Mouse (Mus musculus): ENCODE data around the gene Rundc3a. TPM values are rescaled to one million over a fixed set of nuclear protein-coding genes. Genes with fewer than 3 reads are reported as not detected.
"Not testable (repeated sequence)": the region's sequence is repeated elsewhere in the genome, so short reads cannot be mapped to it uniquely, and the experiment has no call there.

Gene Rundc3a
- polyA plus RNA-seq, 1 experiment from 2014 or later: 0.72 TPM

DNA sequence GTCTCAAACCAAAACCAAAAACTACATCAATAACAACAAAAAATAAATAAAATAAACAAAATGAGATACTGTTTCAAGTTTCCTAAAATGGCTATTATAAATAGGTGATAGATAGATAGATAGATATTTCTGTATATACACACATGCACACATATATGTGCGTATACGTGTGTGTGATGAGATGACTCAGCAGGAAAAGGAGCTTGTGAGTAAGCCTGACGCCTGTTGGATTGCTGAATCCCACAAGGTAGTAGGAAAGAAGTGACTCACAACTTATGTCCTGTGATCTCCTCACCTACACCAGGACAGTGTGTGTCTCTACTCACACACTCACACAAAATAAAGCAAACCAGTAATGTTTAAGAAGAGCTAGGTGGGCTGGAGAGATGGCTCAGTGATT lies 10.4 kb upstream of the Rundc3a start:
- no peaks in the 10 kb centered on the region for H3K4me1 ChIP-seq (ENCODE audit: control insufficient read depth, insufficient read depth, low read length)
- peaks cover 8% of the 10 kb centered on the region; the same call in 1 of the 2 replicates for H3K9me3 ChIP-seq (replicated peaks; ENCODE audit: control insufficient read depth, low read length)
- H3K36me3 ChIP-seq (ENCODE audit: control insufficient read depth, insufficient read depth): no peaks in the 10 kb centered on the region
- H3K27me3 ChIP-seq (ENCODE audit: control insufficient read depth, insufficient read depth, low read length): no peaks in the 10 kb centered on the region
- no peak for ATAC-seq (replicated peaks; ENCODE audit: extremely low read depth, insufficient read depth, low FRiP score)
- H3K4me3 ChIP-seq (ENCODE audit: low read length): no peak overlapping the region
- H3K9ac ChIP-seq (ENCODE audit: low read length): no peak overlapping the region
- 78% methylated on average over 3 of the region's 3 CpGs for WGBS
- H3K27ac ChIP-seq (ENCODE audit: low read length): no peak overlapping the region
- H3K4me2 ChIP-seq (ENCODE audit: low read depth, low read length): no peak overlapping the region

DNA sequence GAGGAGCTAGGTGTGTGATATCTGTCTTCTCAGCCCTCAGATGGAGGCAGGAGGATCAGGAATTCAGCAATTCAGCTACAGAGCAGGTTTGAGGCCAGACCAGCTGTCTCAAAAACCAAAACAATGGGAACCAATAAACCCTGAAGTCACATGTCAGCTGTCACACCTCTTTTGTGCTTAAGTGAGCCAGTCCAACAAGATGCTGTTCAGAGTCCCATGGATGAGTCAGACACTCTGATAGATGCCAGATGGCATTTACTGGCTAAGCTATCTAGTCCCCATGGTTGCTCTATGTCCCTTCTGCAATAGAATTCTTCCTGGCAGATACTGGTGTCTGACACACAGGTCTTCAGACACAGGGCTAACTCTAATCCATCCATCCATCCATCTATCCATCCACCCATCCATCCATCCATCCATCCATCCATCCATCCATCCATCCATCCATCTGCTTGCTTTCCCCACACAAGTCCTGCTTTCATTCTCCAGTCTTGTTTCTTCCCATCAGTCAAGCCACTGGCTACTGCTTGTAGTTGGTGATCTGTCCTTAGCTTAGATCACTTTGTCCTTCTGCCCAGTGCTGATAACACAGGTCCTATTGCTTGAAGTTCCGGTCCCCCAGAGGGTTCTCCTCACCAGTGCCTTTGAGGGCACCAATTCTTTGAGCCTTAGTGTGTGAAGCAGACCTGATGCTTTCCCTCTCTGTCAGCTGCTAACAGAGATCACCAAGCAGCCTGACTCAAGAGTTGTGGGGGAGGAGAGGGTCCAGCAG lies 9.7 kb upstream of the Rundc3a start:
- Histone ChIP-seq H3K4me1 (ENCODE audit: control insufficient read depth, insufficient read depth, low read length) (no peaks in the 10 kb centered on the region), H3K36me3 (ENCODE audit: control insufficient read depth, insufficient read depth) (no peaks in the 10 kb centered on the region), H3K27ac (ENCODE audit: low read length) (no peak overlapping the region), H3K4me2 (ENCODE audit: low read depth, low read length) (no peak overlapping the region), H3K4me3 (ENCODE audit: low read length) (no peak overlapping the region), H3K9ac (ENCODE audit: low read length) (no peak overlapping the region), H3K27me3 (ENCODE audit: control insufficient read depth, insufficient read depth, low read length) (no peaks in the 10 kb centered on the region), H3K9me3 (replicated peaks; ENCODE audit: control insufficient read depth, low read length) (peaks cover 8% of the 10 kb centered on the region; the same call in 1 of the 2 replicates)
- 53% methylated on average over 1 of the region's 1 CpGs for WGBS
- no peak for ATAC-seq (replicated peaks; ENCODE audit: extremely low read depth, insufficient read depth, low FRiP score)

DNA sequence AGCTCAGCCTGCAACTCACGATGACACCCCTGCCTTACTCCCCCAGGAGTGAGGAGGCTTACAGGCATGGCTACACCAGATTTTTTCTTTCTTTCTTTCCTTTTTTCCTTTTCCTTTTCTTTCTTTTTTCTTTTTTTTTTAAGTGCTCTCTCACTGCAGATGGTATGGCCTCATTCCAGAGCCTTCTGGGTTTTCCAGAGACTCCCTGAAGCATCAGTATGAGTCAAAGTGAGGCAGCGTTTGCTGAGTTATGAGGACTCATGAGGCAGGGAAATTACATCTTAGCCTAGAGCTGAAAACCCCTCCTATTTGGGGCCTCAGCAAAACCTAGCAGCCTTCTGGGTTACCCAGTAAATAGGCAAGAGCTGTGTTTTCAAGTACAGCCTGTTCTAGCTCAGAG lies 8.8 kb upstream of the Rundc3a start:
- no peaks in the 10 kb centered on the region for H3K36me3 ChIP-seq (ENCODE audit: control insufficient read depth, insufficient read depth)
- H3K9ac ChIP-seq (ENCODE audit: low read length): no peak overlapping the region
- H3K4me2 ChIP-seq (ENCODE audit: low read depth, low read length): no peak overlapping the region
- WGBS: 53% methylated on average over 2 of the region's 2 CpGs
- H3K4me3 ChIP-seq (ENCODE audit: low read length): no peak overlapping the region
- H3K27ac ChIP-seq (ENCODE audit: low read length): no peak overlapping the region
- H3K9me3 ChIP-seq (replicated peaks; ENCODE audit: control insufficient read depth, low read length): no peaks in the 10 kb centered on the region
- H3K27me3 ChIP-seq (ENCODE audit: control insufficient read depth, insufficient read depth, low read length): no peaks in the 10 kb centered on the region
- H3K4me1 ChIP-seq (ENCODE audit: control insufficient read depth, insufficient read depth, low read length): no peaks in the 10 kb centered on the region
- ATAC-seq (replicated peaks; ENCODE audit: extremely low read depth, insufficient read depth, low FRiP score): no peak

DNA sequence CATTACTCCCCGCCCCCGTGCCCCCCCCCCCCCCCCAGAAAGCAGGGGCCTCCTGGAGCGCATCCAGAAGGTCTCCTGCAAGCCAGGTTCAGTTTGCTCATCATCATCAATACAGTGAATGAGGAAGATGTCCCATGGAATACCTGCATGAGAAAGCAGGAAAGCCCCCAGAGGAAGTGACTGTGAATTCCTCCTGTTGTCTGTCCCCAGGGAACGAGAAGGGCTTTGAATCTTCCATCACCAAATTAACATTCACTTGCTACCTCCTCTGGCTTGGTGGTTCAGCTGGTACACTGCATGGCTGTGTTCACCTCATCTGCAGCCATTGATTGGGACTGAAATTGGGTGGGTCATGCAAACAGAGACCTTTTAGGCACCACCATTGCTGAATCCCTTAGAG lies 8.1 kb upstream of the Rundc3a start:
- Histone ChIP-seq H3K27me3 (ENCODE audit: control insufficient read depth, insufficient read depth, low read length) (no peaks in the 10 kb centered on the region), H3K9me3 (replicated peaks; ENCODE audit: control insufficient read depth, low read length) (no peaks in the 10 kb centered on the region), H3K9ac (ENCODE audit: low read length) (no peak overlapping the region), H3K36me3 (ENCODE audit: control insufficient read depth, insufficient read depth) (no peaks in the 10 kb centered on the region), H3K4me3 (ENCODE audit: low read length) (no peak overlapping the region), H3K4me1 (ENCODE audit: control insufficient read depth, insufficient read depth, low read length) (no peaks in the 10 kb centered on the region), H3K27ac (ENCODE audit: low read length) (no peak overlapping the region), H3K4me2 (ENCODE audit: low read depth, low read length) (no peak overlapping the region)
- ATAC-seq (replicated peaks; ENCODE audit: extremely low read depth, insufficient read depth, low FRiP score): no peak
- WGBS: 50% methylated on average over 4 of the region's 4 CpGs

DNA sequence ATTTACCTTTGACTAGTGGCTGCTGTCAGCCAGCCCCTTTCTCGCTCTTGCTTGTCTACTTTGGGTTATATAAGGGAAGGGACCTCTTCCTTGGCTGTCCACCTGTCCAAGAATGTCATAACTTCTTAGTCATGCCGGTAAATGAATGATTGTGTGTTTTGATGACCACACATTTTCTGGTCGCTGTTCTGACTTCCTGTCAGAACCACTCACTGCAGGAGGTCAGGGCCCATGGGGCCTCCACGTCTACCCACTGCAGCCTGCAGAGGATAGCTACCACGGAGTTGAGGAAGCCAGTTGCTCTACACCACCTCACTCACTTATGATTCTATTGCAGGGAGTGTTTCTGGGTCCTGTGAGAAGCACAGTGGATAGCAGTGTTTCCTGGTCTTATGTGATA lies 7.1 kb upstream of the Rundc3a start:
- WGBS: 52% methylated on average over 5 of the region's 5 CpGs
- Histone ChIP-seq H3K27ac (ENCODE audit: low read length) (no peak overlapping the region), H3K4me2 (ENCODE audit: low read depth, low read length) (no peak overlapping the region), H3K4me1 (ENCODE audit: control insufficient read depth, insufficient read depth, low read length) (no peaks in the 10 kb centered on the region), H3K27me3 (ENCODE audit: control insufficient read depth, insufficient read depth, low read length) (no peaks in the 10 kb centered on the region), H3K9ac (ENCODE audit: low read length) (no peak overlapping the region), H3K9me3 (replicated peaks; ENCODE audit: control insufficient read depth, low read length) (no peaks in the 10 kb centered on the region), H3K4me3 (ENCODE audit: low read length) (no peak overlapping the region), H3K36me3 (ENCODE audit: control insufficient read depth, insufficient read depth) (no peaks in the 10 kb centered on the region)
- no peak for ATAC-seq (replicated peaks; ENCODE audit: extremely low read depth, insufficient read depth, low FRiP score)

DNA sequence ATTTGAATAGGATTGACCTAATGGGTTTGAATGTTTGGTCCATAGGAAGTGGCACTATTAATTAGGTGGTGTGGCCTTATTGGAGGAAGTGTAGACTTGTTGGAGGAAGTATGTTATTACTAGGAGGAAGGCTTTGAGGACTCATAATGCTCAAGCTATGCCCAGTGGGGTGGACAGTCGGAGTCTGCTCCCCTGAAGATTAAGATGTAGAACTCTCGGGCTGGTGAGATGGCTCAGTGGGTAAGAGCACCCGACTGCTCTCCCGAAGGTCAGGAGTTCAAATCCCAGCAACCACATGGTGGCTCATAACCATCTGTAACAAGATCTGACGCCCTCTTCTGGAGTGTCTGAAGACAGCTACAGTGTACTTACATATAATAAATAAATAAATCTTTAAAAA lies 3.8 kb upstream of the Rundc3a start:
- peaks cover 12% of the 10 kb centered on the region for H3K4me1 ChIP-seq (ENCODE audit: control insufficient read depth, insufficient read depth, low read length)
- H3K27ac ChIP-seq (ENCODE audit: low read length); ATAC-seq (replicated peaks; ENCODE audit: extremely low read depth, insufficient read depth, low FRiP score); H3K4me3 ChIP-seq (ENCODE audit: low read length); H3K4me2 ChIP-seq (ENCODE audit: low read depth, low read length); H3K9me3 ChIP-seq (replicated peaks; ENCODE audit: control insufficient read depth, low read length); H3K36me3 ChIP-seq (ENCODE audit: control insufficient read depth, insufficient read depth); H3K9ac ChIP-seq (ENCODE audit: low read length); H3K27me3 ChIP-seq (ENCODE audit: control insufficient read depth, insufficient read depth, low read length): not testable (repeated sequence)
- WGBS: 84% methylated on average over 4 of the region's 5 CpGs

DNA sequence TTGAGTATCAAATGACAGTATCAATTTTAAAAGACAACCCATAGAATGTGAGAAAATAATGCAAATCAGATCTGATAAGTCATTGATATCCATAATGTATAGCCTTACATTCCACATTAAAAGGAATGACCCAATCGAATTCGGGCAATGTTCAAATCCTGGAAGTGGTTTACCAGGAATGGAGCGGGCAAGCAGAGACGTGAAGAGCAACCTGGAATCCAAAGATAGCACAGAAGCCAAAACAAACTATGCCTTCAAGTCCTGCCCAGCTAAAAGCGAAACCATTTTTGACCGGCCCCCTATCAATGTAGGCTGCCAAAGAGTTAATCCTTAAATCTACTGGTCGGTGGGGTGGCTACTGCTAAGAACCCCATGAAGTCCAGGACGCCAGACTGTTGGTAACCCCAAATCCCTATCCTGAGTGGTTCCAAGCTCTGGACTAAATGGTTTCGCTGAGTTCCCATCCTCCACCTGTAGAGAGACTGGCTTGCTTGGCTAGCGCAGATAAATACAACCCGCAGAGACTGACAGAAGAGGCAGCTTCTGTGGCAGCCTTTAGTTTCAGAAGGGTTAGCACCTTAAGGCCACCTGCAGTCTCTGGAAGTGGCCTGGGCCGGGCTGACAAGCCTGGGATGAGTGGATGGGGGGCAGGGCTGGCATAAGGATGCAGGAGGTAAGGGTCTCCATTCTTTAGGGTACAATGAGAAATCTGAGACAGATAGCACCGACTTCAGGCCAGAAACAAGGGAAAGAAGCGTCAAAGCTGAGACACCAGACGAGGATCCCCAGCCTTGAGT lies 564 bp upstream of the Rundc3a start:
- Histone ChIP-seq H3K4me1 (ENCODE audit: control insufficient read depth, insufficient read depth, low read length) (peaks cover 12% of the 10 kb centered on the region), H3K4me2 (ENCODE audit: low read depth, low read length) (peak overlapping the region; percentile 86), H3K36me3 (ENCODE audit: control insufficient read depth, insufficient read depth) (no peaks in the 10 kb centered on the region), H3K4me3 (ENCODE audit: low read length) (peak overlapping the region; percentile 47), H3K9ac (ENCODE audit: low read length) (no peak overlapping the region), H3K9me3 (replicated peaks; ENCODE audit: control insufficient read depth, low read length) (no peaks in the 10 kb centered on the region), H3K27me3 (ENCODE audit: control insufficient read depth, insufficient read depth, low read length) (peaks cover 27% of the 10 kb centered on the region), H3K27ac (ENCODE audit: low read length) (no peak overlapping the region)
- 15% methylated on average over 15 of the region's 15 CpGs for WGBS
- ATAC-seq (replicated peaks; ENCODE audit: extremely low read depth, insufficient read depth, low FRiP score): no peak

DNA sequence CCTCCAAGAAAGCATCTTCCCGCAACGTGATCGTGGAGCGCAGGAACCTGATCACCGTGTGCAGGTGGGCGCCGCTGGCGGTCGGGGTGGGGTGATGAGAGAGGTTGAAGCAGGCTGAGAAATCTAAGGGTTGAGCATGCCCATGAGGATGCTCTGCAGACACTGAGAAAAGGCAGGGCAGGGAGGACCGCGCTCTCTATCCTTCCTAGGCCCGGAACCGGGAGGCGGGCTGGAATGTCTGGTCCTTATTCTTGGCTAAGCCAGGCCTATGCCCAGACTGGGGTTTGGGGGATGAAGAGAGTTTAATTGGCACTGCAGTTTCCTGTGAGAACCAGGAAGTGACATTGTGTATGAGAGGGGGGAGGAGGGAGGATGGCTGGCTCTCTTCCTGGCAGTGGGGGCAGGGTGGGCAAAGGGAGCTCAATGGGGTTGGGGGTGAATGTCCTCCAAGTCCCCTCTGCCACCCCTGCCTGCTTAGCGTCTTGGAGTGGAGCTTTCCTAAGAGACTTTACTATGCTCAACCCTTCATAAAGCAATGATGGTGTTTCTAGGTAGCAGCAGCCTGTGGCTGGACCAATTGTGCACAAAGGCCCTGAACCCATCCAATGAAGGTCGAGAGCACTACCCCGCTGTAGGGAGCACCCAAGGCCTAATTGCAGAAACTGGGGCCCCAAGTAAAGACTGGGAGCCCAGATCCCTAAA lies 667 bp downstream of the Rundc3a start:
- peak overlapping the region; percentile 86 for H3K4me2 ChIP-seq (ENCODE audit: low read depth, low read length)
- 0 out of 2 replicates have a peak overlapping the region, but pooled peaks have one; percentile 21 for H3K9ac ChIP-seq (ENCODE audit: low read length)
- 10% methylated on average over 17 of the region's 17 CpGs for WGBS
- ATAC-seq (replicated peaks; ENCODE audit: extremely low read depth, insufficient read depth, low FRiP score): peak; percentile 16; the same call in 1 of the 2 replicates
- H3K27me3 ChIP-seq (ENCODE audit: control insufficient read depth, insufficient read depth, low read length): peaks cover 38% of the 10 kb centered on the region
- peaks cover 15% of the 10 kb centered on the region for H3K4me1 ChIP-seq (ENCODE audit: control insufficient read depth, insufficient read depth, low read length)
- H3K4me3 ChIP-seq (ENCODE audit: low read length): peak overlapping the region; percentile 47
- H3K27ac ChIP-seq (ENCODE audit: low read length): no peak overlapping the region
- H3K36me3 ChIP-seq (ENCODE audit: control insufficient read depth, insufficient read depth): no peaks in the 10 kb centered on the region
- H3K9me3 ChIP-seq (replicated peaks; ENCODE audit: control insufficient read depth, low read length): no peaks in the 10 kb centered on the region
